Mouse (Mus musculus): ENCODE data around the gene Glra1.

DNA sequence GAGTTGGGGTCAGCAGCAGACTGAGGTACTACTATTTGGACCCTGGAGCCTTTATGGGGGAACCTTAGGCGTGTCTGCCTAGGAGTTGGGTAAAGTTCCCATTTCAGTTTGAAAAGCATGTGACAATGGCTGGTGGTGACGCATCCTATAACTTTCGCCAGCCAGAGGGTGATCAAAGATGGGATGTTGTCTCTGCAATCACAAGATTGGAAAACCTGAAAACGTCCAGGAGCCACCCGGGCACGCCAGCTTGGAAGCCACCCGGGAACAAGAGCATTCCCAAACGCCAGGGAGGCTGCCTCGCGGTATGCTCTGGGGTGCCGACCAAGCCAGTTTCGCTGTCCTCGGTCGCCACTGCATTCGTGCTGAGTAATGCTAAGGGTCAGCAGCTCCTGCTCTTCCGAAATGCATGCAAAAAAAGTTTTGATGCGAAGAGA, 139.4 kb downstream of the Glra1 start:
- TF ChIP-seq POLR2A (IDR thresholded peaks at IDR 0.05; ENCODE audit: low read depth, low read length), result no peak
- TF ChIP-seq CTCF (conservative IDR thresholded peaks at IDR 0.05; ENCODE audit: insufficient read depth, insufficient read length, low read depth, low read length), result no peak

Data from kidney, adult 2 months (tissue).